Mouse (Mus musculus) neural tube, embryonic 12.5 days (tissue): ENCODE results near the gene Srebf2. TPM values are rescaled to one million over a fixed set of nuclear protein-coding genes. Genes with fewer than 3 reads are reported as not detected.

ENCODE experiments used
- ATAC-seq: fragments of 200-750 bp; cut with Nextera tagmentation; 2 replicates; pipeline ENCODE4 v1.8.0; 2017; ENCODE audit warnings: low read depth, mild to moderate bottlenecking, moderate TSS enrichment, moderate library complexity; ENCODE audit not compliant: low FRiP score
- H3K27ac ChIP-seq: fragments of 300-500 bp; sonication (generic); 2 replicates; pipeline ENCODE4 v1.5.1; 2016
- H3K27me3 ChIP-seq: fragments of 300-500 bp; sonication (generic); replicated peaks from 2 replicates; pipeline ENCODE4 v1.6.1; 2016; ENCODE audit warnings: mild to moderate bottlenecking
- H3K36me3 ChIP-seq: fragments of 300-500 bp; sonication (generic); 2 replicates; pipeline ENCODE4 v1.6.1; 2016; ENCODE audit warnings: mild to moderate bottlenecking
- H3K4me1 ChIP-seq: fragments of 300-500 bp; sonication (generic); 2 replicates; pipeline ENCODE4 v1.6.1; 2016
- H3K4me2 ChIP-seq: fragments of 300-500 bp; sonication (generic); replicated peaks from 2 replicates; pipeline ENCODE4 v1.6.1; 2016; ENCODE audit warnings: mild to moderate bottlenecking
- H3K4me3 ChIP-seq: fragments of 300-500 bp; sonication (generic); 2 replicates; pipeline ENCODE4 v1.5.1; 2016
- H3K9ac ChIP-seq: fragments of 300-500 bp; sonication (generic); 2 replicates; pipeline ENCODE4 v1.6.1; 2016; ENCODE audit warnings: mild to moderate bottlenecking
- H3K9me3 ChIP-seq: fragments of 300-500 bp; sonication (generic); 2 replicates; pipeline ENCODE4 v1.6.1; 2016; ENCODE audit warnings: mild to moderate bottlenecking
- WGBS: fragments of 180-500 bp; shearing (Covaris S2); methylation state at CpG from one replicate; pipeline ENCODE4 v1.1.7; 2016; 5-methylcytosine and 5-hydroxymethylcytosine counted together
- polyA plus RNA-seq: library from polyadenylated mRNA; unstranded; fragments of >200 nt; fragmentation: Nextera tagmentation; extraction: Ambion mirVana; gene quantifications from 2 replicates; pipeline ENCODE4 v1.2.1, GENCODE M21; 2016

The Srebf2 gene
- polyA plus RNA-seq, 1 experiment from 2014 or later = 238 TPM

- H3K27ac ChIP-seq = no peak overlapping the region
- peaks cover 31% of the 10 kb centered on the region for H3K4me1 ChIP-seq
- H3K27me3 ChIP-seq = peaks cover 71% of the 10 kb centered on the region
- H3K9me3 ChIP-seq = no peaks in the 10 kb centered on the region
- ATAC-seq = no peak
- no peaks in the 10 kb centered on the region for H3K36me3 ChIP-seq
- H3K4me3 ChIP-seq = no peak overlapping the region
- WGBS = 33% methylated on average over 11 of the region's 11 CpGs
- no peak overlapping the region for H3K9ac ChIP-seq
- no peak overlapping the region for H3K4me2 ChIP-seq
These were observed 68.5 kb downstream of the Srebf2 start for GRCm38 (mm10) chr15:82215332-82216046.

- ATAC-seq = no peak
- Histone ChIP-seq H3K9ac (no peak overlapping the region), H3K4me2 (no peak overlapping the region), H3K4me3 (no peak overlapping the region), H3K4me1 (peaks cover 31% of the 10 kb centered on the region), H3K27ac (no peak overlapping the region; the same call in 1 of the 2 replicates), H3K36me3 (no peaks in the 10 kb centered on the region), H3K27me3 (peaks cover 65% of the 10 kb centered on the region), H3K9me3 (no peaks in the 10 kb centered on the region)
- WGBS = 50% methylated on average over 20 of the region's 20 CpGs
These were observed 69.3 kb downstream of the Srebf2 start for GRCm38 (mm10) chr15:82216142-82216827.

- H3K4me3 ChIP-seq = no peak overlapping the region
- no peak overlapping the region for H3K9ac ChIP-seq
- H3K27ac ChIP-seq = no peak overlapping the region
- no peak overlapping the region for H3K4me2 ChIP-seq
- no peaks in the 10 kb centered on the region for H3K9me3 ChIP-seq
- ATAC-seq = no peak
- H3K36me3 ChIP-seq = no peaks in the 10 kb centered on the region
- peaks cover 25% of the 10 kb centered on the region for H3K4me1 ChIP-seq
- 7% methylated on average over 7 of the region's 7 CpGs for WGBS
- H3K27me3 ChIP-seq = peaks cover 57% of the 10 kb centered on the region
These were observed 70.1 kb downstream of the Srebf2 start for GRCm38 (mm10) chr15:82217039-82217438.

- Histone ChIP-seq H3K9ac (no peak overlapping the region), H3K36me3 (no peaks in the 10 kb centered on the region), H3K27me3 (peaks cover 48% of the 10 kb centered on the region), H3K4me1 (peaks cover 15% of the 10 kb centered on the region), H3K4me3 (no peak overlapping the region), H3K4me2 (no peak overlapping the region), H3K27ac (no peak overlapping the region), H3K9me3 (no peaks in the 10 kb centered on the region)
- ATAC-seq = no peak
- 26% methylated on average over 9 of the region's 9 CpGs for WGBS
These were observed 71.0 kb downstream of the Srebf2 start for GRCm38 (mm10) chr15:82217980-82218379.

GRCm38 (mm10) chr15:82218778-82219666, 72.0 kb downstream of the Srebf2 start:
- Histone ChIP-seq H3K9ac (no peak overlapping the region), H3K27me3 (peaks cover 47% of the 10 kb centered on the region), H3K4me1 (peaks cover 22% of the 10 kb centered on the region), H3K4me3 (no peak overlapping the region), H3K27ac (no peak overlapping the region), H3K36me3 (no peaks in the 10 kb centered on the region), H3K4me2 (no peak overlapping the region), H3K9me3 (no peaks in the 10 kb centered on the region)
- no peak for ATAC-seq
- 81% methylated on average over 26 of the region's 26 CpGs for WGBS

GRCm38 (mm10) chr15:82220003-82220675, 73.2 kb downstream of the Srebf2 start:
- Histone ChIP-seq H3K9me3 (no peaks in the 10 kb centered on the region), H3K4me1 (peaks cover 29% of the 10 kb centered on the region), H3K27ac (no peak overlapping the region), H3K4me2 (no peak overlapping the region), H3K27me3 (peaks cover 47% of the 10 kb centered on the region), H3K36me3 (no peaks in the 10 kb centered on the region), H3K4me3 (no peak overlapping the region), H3K9ac (no peak overlapping the region)
- no peak for ATAC-seq
- 70% methylated on average over 11 of the region's 12 CpGs for WGBS

- Histone ChIP-seq H3K4me1 (peaks cover 24% of the 10 kb centered on the region), H3K9ac (no peak overlapping the region)
These were observed 74.3 kb downstream of the Srebf2 start for GRCm38 (mm10) chr15:82221104-82221860.

GRCm38 (mm10) chr15:82223251-82223650, 76.3 kb downstream of the Srebf2 start:
- H3K9me3 ChIP-seq = no peaks in the 10 kb centered on the region
- H3K27me3 ChIP-seq = peaks cover 31% of the 10 kb centered on the region; the same call in 1 of the 2 replicates
- H3K27ac ChIP-seq = no peak overlapping the region
- no peak overlapping the region for H3K4me3 ChIP-seq
- H3K4me1 ChIP-seq = peaks cover 14% of the 10 kb centered on the region
- ATAC-seq = no peak; the same call in 1 of the 2 replicates
- peak overlapping the region; percentile 72 for H3K4me2 ChIP-seq
- H3K9ac ChIP-seq = no peak overlapping the region
- no peaks in the 10 kb centered on the region for H3K36me3 ChIP-seq
- WGBS = 61% methylated on average over 7 of the region's 7 CpGs

More at GRCm38 (mm10) chr15:82221104-82221860, 74.3 kb downstream of the Srebf2 start:
- H3K27me3 ChIP-seq = peaks cover 43% of the 10 kb centered on the region
- H3K4me2 ChIP-seq = no peak overlapping the region
- H3K9me3 ChIP-seq = no peaks in the 10 kb centered on the region
- no peak for ATAC-seq
- no peak overlapping the region for H3K27ac ChIP-seq
- H3K36me3 ChIP-seq = no peaks in the 10 kb centered on the region
- H3K4me3 ChIP-seq = no peak overlapping the region
- 73% methylated on average over 14 of the region's 14 CpGs for WGBS

GRCm38 (mm10) chr15:82223657-82224601, 76.9 kb downstream of the Srebf2 start, which contains the start of gene Tnfrsf13c:
TSS of gene Tnfrsf13c (minus strand) at chr15:82224369.
- peak within 1 kb of the TSS; percentile 35 for H3K9ac ChIP-seq

GRCm38 (mm10) chr15:82224602-82225215, 77.7 kb downstream of the Srebf2 start:
- Histone ChIP-seq H3K27ac (no peak overlapping the region), H3K36me3 (no peaks in the 10 kb centered on the region), H3K4me3 (no peak overlapping the region), H3K4me2 (peak overlapping the region; percentile 72), H3K27me3 (peaks cover 31% of the 10 kb centered on the region; the same call in 1 of the 2 replicates), H3K9ac (no peak overlapping the region), H3K9me3 (no peaks in the 10 kb centered on the region), H3K4me1 (peaks cover 17% of the 10 kb centered on the region)
- ATAC-seq = no peak
- 43% methylated on average over 7 of the region's 7 CpGs for WGBS

More at GRCm38 (mm10) chr15:82223657-82224601, 76.9 kb downstream of the Srebf2 start, which contains the start of gene Tnfrsf13c:
- peaks cover 31% of the 10 kb centered on the region; the same call in 1 of the 2 replicates for H3K27me3 ChIP-seq
- ATAC-seq = peak; percentile 51; the same call in 1 of the 2 replicates
- 2% methylated on average over 44 of the region's 44 CpGs for WGBS
- peaks cover 14% of the 10 kb centered on the region for H3K4me1 ChIP-seq
- no peaks in the 10 kb centered on the region for H3K9me3 ChIP-seq
- peak within 1 kb of the TSS; percentile 72 for H3K4me2 ChIP-seq
- no peaks in the 10 kb centered on the region for H3K36me3 ChIP-seq
- H3K27ac ChIP-seq = no peak within 1 kb of the TSS
- H3K4me3 ChIP-seq = peak within 1 kb of the TSS; percentile 35
